Mouse (Mus musculus): ENCODE measurements at regions not wholly inside any gene's neighbourhood (a gene's known extent, or its start where the extent isn't known, plus 50 kb on each side); places are given as distances from the start of the nearest gene placed in this dataset.

DNA sequence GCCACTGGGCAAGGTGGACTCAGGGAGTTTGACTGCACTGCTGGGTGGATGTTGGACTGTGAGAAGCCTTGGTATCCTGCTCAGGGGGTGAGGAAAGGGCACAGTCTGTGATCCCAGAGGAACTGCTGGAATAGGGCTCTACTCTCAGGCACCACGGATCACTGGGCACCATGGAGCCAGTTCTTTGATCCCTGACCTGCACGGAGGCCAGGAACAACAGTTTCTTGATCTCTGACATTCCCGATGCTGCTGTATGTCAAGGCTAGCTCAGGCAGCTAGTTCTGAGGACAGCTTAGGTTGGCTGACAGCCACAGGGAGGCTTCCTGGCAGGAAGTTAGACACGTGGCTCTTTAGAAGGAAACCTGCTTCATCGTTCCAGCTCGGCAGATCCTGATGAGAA is 289.5 kb upstream of the Slit2 start:
- Histone ChIP-seq H3K4me1 (replicated peaks; ENCODE audit: control insufficient read depth, insufficient read depth, low read length) (no peaks in the 10 kb centered on the region), H3K27ac (ENCODE audit: low read depth, low read length) (no peak overlapping the region), H3K27me3 (ENCODE audit: control insufficient read depth, insufficient read depth, low read length) (no peaks in the 10 kb centered on the region), H3K4me3 (ENCODE audit: low read depth, low read length) (no peak overlapping the region), H3K36me3 (ENCODE audit: control insufficient read depth, insufficient read depth, low read length) (no peaks in the 10 kb centered on the region), H3K9me3 (ENCODE audit: control insufficient read depth, low read length) (no peaks in the 10 kb centered on the region), H3K4me2 (replicated peaks; ENCODE audit: low read depth, low read length) (no peak overlapping the region), H3K9ac (ENCODE audit: low read depth, low read length) (no peak overlapping the region)
- DNase-seq (ENCODE audit: low spot score) (no peak), ATAC-seq (ENCODE audit: low FRiP score) (no peak)
- WGBS = 63% methylated on average over 6 of the region's 6 CpGs

DNA sequence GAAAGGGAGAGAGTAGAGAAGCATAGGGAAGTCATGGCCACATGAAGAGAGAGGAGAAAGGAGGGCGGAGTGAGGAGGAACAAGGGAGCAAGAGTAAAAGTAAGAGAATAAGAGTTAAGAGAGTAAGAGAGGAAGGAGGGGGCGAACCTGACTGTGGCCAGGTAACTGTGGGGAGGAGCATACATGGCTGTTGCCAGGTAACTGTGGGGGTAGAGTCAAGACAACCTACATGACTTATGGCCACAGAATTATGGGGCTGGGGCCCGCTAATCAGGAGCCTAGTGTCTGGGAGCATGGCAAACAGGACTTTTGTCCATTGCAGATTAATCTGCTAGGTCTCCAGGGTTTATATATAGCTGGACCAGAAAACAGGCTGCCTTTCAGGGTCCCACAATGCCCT is 289.0 kb upstream of the Slit2 start:
- DNase-seq (ENCODE audit: low spot score) (no peak), ATAC-seq (ENCODE audit: low FRiP score) (no peak)
- H3K27me3 ChIP-seq (ENCODE audit: control insufficient read depth, insufficient read depth, low read length) = no peaks in the 10 kb centered on the region
- no peak overlapping the region for H3K9ac ChIP-seq (ENCODE audit: low read depth, low read length)
- H3K9me3 ChIP-seq (ENCODE audit: control insufficient read depth, low read length) = no peaks in the 10 kb centered on the region
- H3K4me3 ChIP-seq (ENCODE audit: low read depth, low read length) = no peak overlapping the region
- H3K4me2 ChIP-seq (replicated peaks; ENCODE audit: low read depth, low read length) = no peak overlapping the region
- H3K36me3 ChIP-seq (ENCODE audit: control insufficient read depth, insufficient read depth, low read length) = no peaks in the 10 kb centered on the region
- no peak overlapping the region for H3K27ac ChIP-seq (ENCODE audit: low read depth, low read length)
- no peaks in the 10 kb centered on the region for H3K4me1 ChIP-seq (replicated peaks; ENCODE audit: control insufficient read depth, insufficient read depth, low read length)
- 94% methylated on average over 3 of the region's 3 CpGs for WGBS

DNA sequence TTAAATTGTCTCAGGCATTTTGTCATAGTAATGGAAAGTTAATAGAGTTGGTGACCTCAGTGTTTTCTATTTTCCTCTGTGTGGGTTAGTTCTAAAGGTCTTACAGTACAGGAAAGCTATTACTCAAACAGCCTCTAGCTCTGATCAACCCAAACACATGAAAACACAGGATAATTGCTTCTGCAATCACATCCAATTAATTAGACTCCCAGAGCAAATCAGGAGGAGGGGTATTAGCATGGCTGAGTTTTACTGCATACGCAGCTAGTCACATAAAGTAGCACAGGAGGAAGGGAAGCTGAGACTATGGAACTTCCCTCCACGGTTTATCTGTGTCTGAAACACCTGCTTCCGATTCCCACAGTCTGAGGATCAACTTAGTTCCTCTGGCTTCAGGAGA is 288.3 kb upstream of the Slit2 start:
- WGBS = 86% methylated on average over 3 of the region's 3 CpGs
- H3K27ac ChIP-seq (ENCODE audit: low read depth, low read length) = no peak overlapping the region
- no peak overlapping the region for H3K4me2 ChIP-seq (replicated peaks; ENCODE audit: low read depth, low read length)
- H3K36me3 ChIP-seq (ENCODE audit: control insufficient read depth, insufficient read depth, low read length) = no peaks in the 10 kb centered on the region
- H3K4me1 ChIP-seq (replicated peaks; ENCODE audit: control insufficient read depth, insufficient read depth, low read length) = no peaks in the 10 kb centered on the region
- H3K4me3 ChIP-seq (ENCODE audit: low read depth, low read length) = no peak overlapping the region
- DNase-seq (ENCODE audit: low spot score) = no peak
- H3K9ac ChIP-seq (ENCODE audit: low read depth, low read length) = no peak overlapping the region
- ATAC-seq (ENCODE audit: low FRiP score) = no peak
- no peaks in the 10 kb centered on the region for H3K27me3 ChIP-seq (ENCODE audit: control insufficient read depth, insufficient read depth, low read length)
- H3K9me3 ChIP-seq (ENCODE audit: control insufficient read depth, low read length) = no peaks in the 10 kb centered on the region

DNA sequence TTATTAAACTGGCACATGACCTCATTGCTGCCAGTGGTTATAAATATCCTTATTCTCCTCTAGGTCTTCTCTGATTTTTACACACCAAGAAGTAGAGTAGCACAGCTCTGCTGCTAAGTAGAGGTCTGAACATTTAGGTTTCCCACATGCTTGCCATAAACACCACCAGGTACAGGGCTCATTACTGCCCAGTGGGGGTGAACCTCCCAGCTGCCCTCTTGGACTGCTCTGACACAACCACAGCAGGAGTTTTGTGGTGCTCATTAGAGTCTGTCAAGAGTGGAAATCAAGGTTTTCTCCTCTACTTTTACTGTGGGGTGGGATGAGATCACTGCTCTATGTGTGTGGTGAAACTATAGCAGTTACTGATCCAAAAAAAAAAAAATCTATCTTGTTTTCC is 271.4 kb upstream of the Slit2 start:
- Histone ChIP-seq H3K36me3 (ENCODE audit: control insufficient read depth, insufficient read depth, low read length) (no peaks in the 10 kb centered on the region), H3K4me2 (replicated peaks; ENCODE audit: low read depth, low read length) (no peak overlapping the region), H3K4me3 (ENCODE audit: low read depth, low read length) (no peak overlapping the region), H3K9ac (ENCODE audit: low read depth, low read length) (no peak overlapping the region), H3K27ac (ENCODE audit: low read depth, low read length) (no peak overlapping the region), H3K4me1 (replicated peaks; ENCODE audit: control insufficient read depth, insufficient read depth, low read length) (no peaks in the 10 kb centered on the region), H3K9me3 (ENCODE audit: control insufficient read depth, low read length) (no peaks in the 10 kb centered on the region), H3K27me3 (ENCODE audit: control insufficient read depth, insufficient read depth, low read length) (no peaks in the 10 kb centered on the region)
- ATAC-seq (ENCODE audit: low FRiP score) (no peak), DNase-seq (ENCODE audit: low spot score) (no peak)

DNA sequence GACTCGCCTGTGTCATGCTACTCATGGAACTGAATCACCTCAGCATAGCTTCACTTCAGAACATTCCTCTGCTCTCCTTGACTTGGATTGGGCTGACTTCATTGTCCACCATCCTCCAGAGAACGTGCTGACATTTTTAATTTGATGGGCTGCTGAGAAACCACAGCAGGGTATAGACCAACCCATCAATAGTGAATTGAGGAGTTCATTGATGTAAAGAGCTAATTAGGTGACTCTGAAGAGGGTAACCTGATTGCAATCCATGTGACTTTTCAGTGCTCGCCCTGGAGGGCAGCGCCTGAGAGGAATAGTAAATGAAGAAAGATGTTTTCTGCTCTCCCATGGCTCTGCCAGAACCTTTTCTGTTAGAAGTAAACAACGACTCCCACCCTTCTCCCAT is 268.6 kb upstream of the Slit2 start:
- no peak overlapping the region for H3K27ac ChIP-seq (ENCODE audit: low read depth, low read length)
- no peak for DNase-seq (ENCODE audit: low spot score)
- no peaks in the 10 kb centered on the region for H3K36me3 ChIP-seq (ENCODE audit: control insufficient read depth, insufficient read depth, low read length)
- no peak overlapping the region for H3K4me2 ChIP-seq (replicated peaks; ENCODE audit: low read depth, low read length)
- no peaks in the 10 kb centered on the region for H3K4me1 ChIP-seq (replicated peaks; ENCODE audit: control insufficient read depth, insufficient read depth, low read length)
- H3K9ac ChIP-seq (ENCODE audit: low read depth, low read length) = no peak overlapping the region
- H3K4me3 ChIP-seq (ENCODE audit: low read depth, low read length) = no peak overlapping the region
- WGBS = 57% methylated on average over 5 of the region's 5 CpGs
- no peak for ATAC-seq (ENCODE audit: low FRiP score)
- H3K9me3 ChIP-seq (ENCODE audit: control insufficient read depth, low read length) = no peaks in the 10 kb centered on the region
- H3K27me3 ChIP-seq (ENCODE audit: control insufficient read depth, insufficient read depth, low read length) = no peaks in the 10 kb centered on the region

DNA sequence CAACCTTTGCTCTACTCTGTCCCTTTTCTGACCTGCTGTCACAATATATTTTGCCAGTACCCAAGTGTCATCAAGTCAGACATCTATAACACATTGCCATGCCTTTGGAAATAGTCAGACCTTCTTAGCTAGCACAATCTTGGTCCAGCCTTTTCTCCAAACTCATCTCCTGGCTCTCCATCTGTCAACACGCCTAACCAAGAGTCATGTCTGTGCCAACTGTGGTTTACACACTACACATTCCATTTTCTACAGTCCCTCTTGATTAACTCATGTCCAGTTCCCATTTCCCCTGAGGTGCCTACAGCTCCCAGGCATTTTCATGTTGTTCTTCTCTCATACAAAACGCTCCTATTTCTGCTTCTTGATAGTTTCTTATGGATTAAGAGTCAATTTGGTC is 258.0 kb upstream of the Slit2 start:
- Histone ChIP-seq H3K4me3 (ENCODE audit: low read depth, low read length) (no peak overlapping the region), H3K36me3 (ENCODE audit: control insufficient read depth, insufficient read depth, low read length) (no peaks in the 10 kb centered on the region), H3K9me3 (ENCODE audit: control insufficient read depth, low read length) (no peaks in the 10 kb centered on the region), H3K9ac (ENCODE audit: low read depth, low read length) (no peak overlapping the region), H3K27me3 (ENCODE audit: control insufficient read depth, insufficient read depth, low read length) (no peaks in the 10 kb centered on the region), H3K4me1 (replicated peaks; ENCODE audit: control insufficient read depth, insufficient read depth, low read length) (no peaks in the 10 kb centered on the region), H3K27ac (ENCODE audit: low read depth, low read length) (no peak overlapping the region), H3K4me2 (replicated peaks; ENCODE audit: low read depth, low read length) (no peak overlapping the region)
- ATAC-seq (ENCODE audit: low FRiP score) = no peak
- DNase-seq (ENCODE audit: low spot score) = no peak
- WGBS = 79% methylated on average over 2 of the region's 2 CpGs

DNA sequence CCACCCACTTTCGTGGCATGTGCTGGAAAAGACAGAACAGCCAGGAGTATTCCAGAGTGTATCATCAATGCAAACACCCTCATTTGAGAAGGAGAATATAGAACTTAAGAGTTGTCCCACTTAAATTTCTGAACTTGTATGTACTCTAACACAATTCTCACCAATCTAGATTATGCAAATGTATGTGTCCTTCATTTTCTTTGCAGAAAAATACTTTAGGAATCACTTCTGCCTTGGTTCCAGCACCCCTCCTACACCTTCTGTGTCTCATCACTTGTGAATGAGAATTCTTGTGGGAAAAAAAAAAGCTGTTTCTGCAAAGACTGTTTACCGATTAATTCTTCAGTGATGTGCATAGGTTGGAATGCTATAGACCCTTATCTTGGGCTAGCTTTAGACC is 240.2 kb upstream of the Slit2 start:
- DNase-seq (ENCODE audit: low spot score) (no peak), ATAC-seq (ENCODE audit: low FRiP score) (no peak)
- H3K4me3 ChIP-seq (ENCODE audit: low read depth, low read length) = no peak overlapping the region
- no peaks in the 10 kb centered on the region for H3K9me3 ChIP-seq (ENCODE audit: control insufficient read depth, low read length)
- H3K4me1 ChIP-seq (replicated peaks; ENCODE audit: control insufficient read depth, insufficient read depth, low read length) = no peaks in the 10 kb centered on the region
- H3K27ac ChIP-seq (ENCODE audit: low read depth, low read length) = no peak overlapping the region
- no peaks in the 10 kb centered on the region for H3K36me3 ChIP-seq (ENCODE audit: control insufficient read depth, insufficient read depth, low read length)
- no peaks in the 10 kb centered on the region for H3K27me3 ChIP-seq (ENCODE audit: control insufficient read depth, insufficient read depth, low read length)
- H3K4me2 ChIP-seq (replicated peaks; ENCODE audit: low read depth, low read length) = no peak overlapping the region
- WGBS = 85% methylated on average over 2 of the region's 2 CpGs
- no peak overlapping the region for H3K9ac ChIP-seq (ENCODE audit: low read depth, low read length)

DNA sequence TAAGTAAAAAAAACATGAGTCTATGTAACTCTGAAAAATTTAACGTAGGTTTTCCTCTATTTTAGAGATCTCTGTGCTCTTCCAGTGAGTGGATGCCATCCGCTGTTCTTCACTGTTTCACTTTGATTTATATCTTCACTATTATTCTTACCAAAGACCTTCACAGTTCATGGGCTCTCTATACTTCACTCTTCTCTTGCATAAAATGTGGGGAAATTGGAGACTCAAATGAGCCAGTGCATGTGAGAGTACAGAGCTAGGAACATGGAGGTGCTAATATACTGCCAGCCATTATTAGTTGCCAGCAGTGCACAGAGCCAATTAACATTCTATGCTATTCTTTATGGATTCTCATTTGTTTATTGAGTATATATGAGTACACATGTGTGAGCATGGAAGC is 237.8 kb upstream of the Slit2 start:
- no peak overlapping the region for H3K27ac ChIP-seq (ENCODE audit: low read depth, low read length)
- DNase-seq (ENCODE audit: low spot score) (no peak), ATAC-seq (ENCODE audit: low FRiP score) (no peak)
- no peak overlapping the region for H3K4me3 ChIP-seq (ENCODE audit: low read depth, low read length)
- H3K9ac ChIP-seq (ENCODE audit: low read depth, low read length) = no peak overlapping the region
- no peaks in the 10 kb centered on the region for H3K36me3 ChIP-seq (ENCODE audit: control insufficient read depth, insufficient read depth, low read length)
- H3K4me1 ChIP-seq (replicated peaks; ENCODE audit: control insufficient read depth, insufficient read depth, low read length) = no peaks in the 10 kb centered on the region
- WGBS = 93% methylated on average over 2 of the region's 2 CpGs
- H3K9me3 ChIP-seq (ENCODE audit: control insufficient read depth, low read length) = no peaks in the 10 kb centered on the region
- H3K4me2 ChIP-seq (replicated peaks; ENCODE audit: low read depth, low read length) = no peak overlapping the region
- H3K27me3 ChIP-seq (ENCODE audit: control insufficient read depth, insufficient read depth, low read length) = no peaks in the 10 kb centered on the region

DNA sequence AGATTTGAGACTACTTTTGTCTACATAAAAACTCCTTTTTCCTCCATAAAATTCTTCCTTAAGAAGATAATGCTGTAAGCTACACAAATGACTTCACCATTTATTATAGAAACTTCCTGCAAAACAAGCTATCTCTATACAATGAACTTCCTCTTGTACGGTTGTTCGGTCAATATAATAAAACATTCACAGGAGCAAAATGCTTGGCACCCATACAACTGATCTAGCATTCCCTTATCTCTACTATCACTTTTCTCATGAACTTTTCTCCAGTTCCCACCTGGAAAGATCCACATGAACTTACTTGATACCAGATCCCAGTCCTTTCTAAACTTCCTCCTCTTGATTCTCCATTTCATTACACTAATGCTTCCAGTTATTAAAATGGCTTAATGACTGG is 231.0 kb upstream of the Slit2 start:
- WGBS = 92% methylated on average over 2 of the region's 2 CpGs
- Histone ChIP-seq H3K36me3 (ENCODE audit: control insufficient read depth, insufficient read depth, low read length) (no peaks in the 10 kb centered on the region), H3K9ac (ENCODE audit: low read depth, low read length) (no peak overlapping the region), H3K4me3 (ENCODE audit: low read depth, low read length) (no peak overlapping the region), H3K27me3 (ENCODE audit: control insufficient read depth, insufficient read depth, low read length) (no peaks in the 10 kb centered on the region), H3K4me2 (replicated peaks; ENCODE audit: low read depth, low read length) (no peak overlapping the region), H3K9me3 (ENCODE audit: control insufficient read depth, low read length) (no peaks in the 10 kb centered on the region), H3K27ac (ENCODE audit: low read depth, low read length) (no peak overlapping the region), H3K4me1 (replicated peaks; ENCODE audit: control insufficient read depth, insufficient read depth, low read length) (no peaks in the 10 kb centered on the region)
- no peak for ATAC-seq (ENCODE audit: low FRiP score)
- DNase-seq (ENCODE audit: low spot score) = no peak
